Mouse (Mus musculus) hindbrain, embryonic 13.5 days (tissue): ENCODE results near the gene Wwtr1. TPM values are rescaled to one million over a fixed set of nuclear protein-coding genes. Genes with fewer than 3 reads are reported as not detected.

Experiments used
- ATAC-seq: fragments of 200-750 bp; cut with Nextera tagmentation; 2 replicates; pipeline ENCODE4 v1.8.0; 2017; ENCODE audit warnings: moderate TSS enrichment; ENCODE audit not compliant: low FRiP score
- H3K27ac ChIP-seq: fragments of 300-500 bp; sonication (generic); 2 replicates; pipeline ENCODE4 v1.5.1; 2015; ENCODE audit warnings: inconsistent platforms, mild to moderate bottlenecking, moderate library complexity
- H3K27me3 ChIP-seq: fragments of 300-500 bp; sonication (generic); 2 replicates; pipeline ENCODE4 v1.6.1; 2015; ENCODE audit warnings: mild to moderate bottlenecking, inconsistent platforms
- H3K36me3 ChIP-seq: fragments of 300-500 bp; sonication (generic); 2 replicates; pipeline ENCODE4 v1.6.1; 2015; ENCODE audit warnings: mild to moderate bottlenecking, inconsistent platforms
- H3K4me1 ChIP-seq: fragments of 300-500 bp; sonication (generic); replicated peaks from 2 replicates; pipeline ENCODE4 v1.6.1; 2015; ENCODE audit warnings: inconsistent platforms
- H3K4me2 ChIP-seq: fragments of 300-500 bp; sonication (generic); 2 replicates; pipeline ENCODE4 v1.6.1; 2015; ENCODE audit warnings: inconsistent platforms, mild to moderate bottlenecking, moderate library complexity
- H3K4me3 ChIP-seq: fragments of 300-500 bp; sonication (generic); 2 replicates; pipeline ENCODE4 v1.5.1; 2015; ENCODE audit warnings: mild to moderate bottlenecking, inconsistent platforms
- H3K9ac ChIP-seq: fragments of 300-500 bp; sonication (generic); 2 replicates; pipeline ENCODE4 v1.6.1; 2015; ENCODE audit warnings: mild to moderate bottlenecking, inconsistent platforms
- H3K9me3 ChIP-seq: fragments of 300-500 bp; sonication (generic); 2 replicates; pipeline ENCODE4 v1.6.1; 2016; ENCODE audit warnings: inconsistent platforms
- WGBS: fragments of 180-500 bp; shearing (Covaris S2); methylation state at CpG from one replicate; pipeline ENCODE4 v1.1.7; 2015; 5-methylcytosine and 5-hydroxymethylcytosine counted together
- polyA plus RNA-seq: library from polyadenylated mRNA; unstranded; fragments of >200 nt; fragmentation: Nextera tagmentation; extraction: Ambion mirVana; gene quantifications from 2 replicates; pipeline ENCODE4 v1.2.1, GENCODE M21; 2015

The Wwtr1 gene
- polyA plus RNA-seq: 9.6 and 9.9 TPM in 2 replicates

DNA sequence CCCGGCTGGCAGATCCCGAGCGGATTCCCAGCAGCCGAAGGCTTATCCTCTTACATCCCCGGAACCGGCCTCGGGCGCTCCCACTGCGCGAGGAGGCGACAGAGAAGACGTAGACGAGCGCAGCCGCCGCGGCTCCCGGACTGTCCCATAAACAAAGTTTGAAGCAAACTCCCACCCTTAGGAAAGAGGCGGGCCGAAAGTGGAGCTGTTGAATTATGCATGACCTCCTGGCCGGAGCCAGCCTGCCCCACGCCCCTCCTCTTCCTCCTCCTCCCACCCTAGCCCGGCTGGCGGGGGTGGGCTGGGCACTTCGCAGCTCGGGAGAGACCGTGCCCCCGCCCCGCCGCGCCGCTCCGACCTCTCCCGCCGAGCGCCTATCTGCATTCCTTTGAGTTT, at the start of gene Wwtr1:
Gene Wwtr1 (minus strand): TSS at position 251 of the 396 bp plus-strand sequence.
- peak within 1 kb of the TSS; percentile 97 for H3K4me2 ChIP-seq
- peak; percentile 91 for ATAC-seq
- 0 out of 2 replicates have a peak, but pooled peaks cover 5% of the 10 kb centered on the region for H3K27me3 ChIP-seq
- under 1% methylated on average over 36 of the region's 36 CpGs for WGBS
- H3K36me3 ChIP-seq: no peaks in the 10 kb centered on the region
- H3K4me3 ChIP-seq: peak within 1 kb of the TSS; percentile 74
- H3K9me3 ChIP-seq: no peaks in the 10 kb centered on the region
- H3K9ac ChIP-seq: peak within 1 kb of the TSS; percentile 77
- peak within 1 kb of the TSS; percentile 76 for H3K27ac ChIP-seq
- peaks cover 21% of the 10 kb centered on the region for H3K4me1 ChIP-seq

DNA sequence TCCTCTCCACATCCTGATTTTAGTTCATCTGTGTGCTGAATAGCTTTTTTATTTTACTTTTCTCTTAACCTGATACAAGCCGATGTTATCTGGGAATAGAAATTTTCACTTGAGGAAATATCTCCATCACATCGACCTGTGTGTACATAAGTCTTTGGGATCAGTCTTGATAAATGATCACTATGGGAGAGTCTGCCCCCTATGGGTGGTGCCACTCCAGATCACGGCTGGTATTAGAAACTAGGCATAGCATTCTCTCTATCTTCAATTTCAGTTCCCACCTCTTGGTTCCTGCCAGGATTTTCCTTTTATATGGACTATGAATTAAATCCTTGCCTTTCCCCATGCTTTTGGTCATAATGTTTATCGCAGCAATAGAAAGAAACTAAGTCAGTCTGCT, 44.0 kb upstream of the Wwtr1 start:
- Histone ChIP-seq H3K27ac (no peak overlapping the region), H3K4me2 (no peak overlapping the region), H3K36me3 (no peaks in the 10 kb centered on the region), H3K4me1 (no peaks in the 10 kb centered on the region), H3K9me3 (no peaks in the 10 kb centered on the region), H3K9ac (no peak overlapping the region), H3K27me3 (no peaks in the 10 kb centered on the region), H3K4me3 (no peak overlapping the region)
- 79% methylated on average over 4 of the region's 4 CpGs for WGBS
- no peak for ATAC-seq

GRCm38 (mm10) chr3:57615652-57616051, 39.9 kb upstream of the Wwtr1 start:
- Histone ChIP-seq H3K4me1 (no peaks in the 10 kb centered on the region), H3K36me3 (no peaks in the 10 kb centered on the region), H3K4me2 (no peak overlapping the region), H3K27me3 (no peaks in the 10 kb centered on the region), H3K27ac (no peak overlapping the region), H3K9me3 (no peaks in the 10 kb centered on the region), H3K9ac (no peak overlapping the region), H3K4me3 (no peak overlapping the region)
- ATAC-seq: no peak
- 94% methylated on average over 4 of the region's 4 CpGs for WGBS

GRCm38 (mm10) chr3:57612430-57612997, 36.8 kb upstream of the Wwtr1 start:
- Histone ChIP-seq H3K4me1 (no peaks in the 10 kb centered on the region), H3K9me3 (no peaks in the 10 kb centered on the region), H3K9ac (no peak overlapping the region), H3K4me3 (no peak overlapping the region), H3K36me3 (no peaks in the 10 kb centered on the region), H3K27me3 (no peaks in the 10 kb centered on the region), H3K27ac (no peak overlapping the region), H3K4me2 (no peak overlapping the region)
- ATAC-seq: no peak
- WGBS: 76% methylated on average over 3 of the region's 3 CpGs

DNA sequence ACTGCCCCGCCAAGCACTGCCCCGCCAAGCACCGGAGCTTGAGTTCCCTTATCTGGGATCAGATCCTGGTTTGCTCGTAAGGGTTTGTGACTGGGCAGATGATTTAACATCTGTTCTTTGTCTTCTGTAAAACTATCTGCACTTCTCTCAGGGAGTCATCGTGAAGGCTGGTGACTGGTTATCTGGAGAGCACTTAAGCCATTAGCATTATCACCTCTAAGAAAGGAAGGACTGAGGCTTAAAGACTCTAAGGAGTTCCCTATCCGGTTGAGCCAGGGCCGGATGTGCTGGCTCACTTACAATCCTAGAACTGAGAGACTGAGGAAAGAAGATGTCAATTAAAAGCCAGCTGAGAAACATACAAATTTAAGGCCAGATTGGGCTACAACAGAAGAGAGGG, 36.1 kb upstream of the Wwtr1 start:
- Histone ChIP-seq H3K36me3 (no peaks in the 10 kb centered on the region), H3K27ac (no peak overlapping the region), H3K4me3 (no peak overlapping the region), H3K4me1 (no peaks in the 10 kb centered on the region), H3K4me2 (no peak overlapping the region), H3K9me3 (no peaks in the 10 kb centered on the region), H3K9ac (no peak overlapping the region), H3K27me3 (no peaks in the 10 kb centered on the region)
- no peak for ATAC-seq
- WGBS: 90% methylated on average over 7 of the region's 7 CpGs

- H3K4me2 ChIP-seq: no peak overlapping the region
- H3K36me3 ChIP-seq: no peaks in the 10 kb centered on the region
- no peak for ATAC-seq
- H3K27ac ChIP-seq: no peak overlapping the region
- H3K9ac ChIP-seq: no peak overlapping the region
- no peaks in the 10 kb centered on the region for H3K9me3 ChIP-seq
- no peak overlapping the region for H3K4me3 ChIP-seq
- 37% methylated on average over 1 of the region's 1 CpGs for WGBS
- H3K27me3 ChIP-seq: no peaks in the 10 kb centered on the region
- no peaks in the 10 kb centered on the region for H3K4me1 ChIP-seq
Observed at GRCm38 (mm10) chr3:57604618-57605015, 28.9 kb upstream of the Wwtr1 start.

DNA sequence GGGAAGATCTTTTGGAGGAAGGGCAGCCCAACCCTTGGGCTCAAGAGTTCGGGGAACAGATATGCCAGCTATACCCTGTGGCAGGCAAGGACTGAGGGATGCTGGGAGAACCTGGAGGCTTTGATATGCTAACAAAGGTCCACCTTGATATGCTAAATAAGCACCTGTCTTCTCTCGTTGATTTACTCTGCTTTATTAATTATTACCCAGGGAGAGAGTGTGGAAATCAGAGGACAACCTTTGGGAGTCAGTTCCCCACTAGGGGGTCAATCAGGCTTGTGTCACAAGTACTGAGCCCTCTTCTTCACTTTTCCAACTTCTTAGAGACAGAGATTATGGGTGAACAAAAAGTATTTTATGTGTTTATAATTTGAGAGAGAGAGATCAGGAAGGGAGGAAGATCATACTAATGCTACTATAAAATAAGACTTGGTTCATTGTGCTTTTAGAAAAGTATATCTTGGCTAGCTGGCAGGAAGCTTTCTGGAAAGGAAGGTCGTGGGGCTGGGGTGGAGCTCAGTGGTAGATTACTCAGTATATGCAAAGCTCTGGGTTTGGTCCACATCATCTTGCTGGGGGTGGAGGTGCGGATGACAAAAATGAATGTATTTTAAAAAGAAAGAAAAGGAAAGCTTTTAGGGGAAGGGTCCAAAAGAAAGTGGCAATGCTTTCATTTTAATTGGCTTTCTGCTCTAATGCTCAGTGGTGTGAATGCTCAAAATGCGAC, 28.3 kb upstream of the Wwtr1 start:
- no peak overlapping the region for H3K27ac ChIP-seq
- no peak overlapping the region for H3K9ac ChIP-seq
- H3K9me3 ChIP-seq: no peaks in the 10 kb centered on the region
- H3K4me3 ChIP-seq: no peak overlapping the region
- WGBS: 72% methylated on average over 5 of the region's 5 CpGs
- no peaks in the 10 kb centered on the region for H3K4me1 ChIP-seq
- ATAC-seq: no peak
- H3K27me3 ChIP-seq: no peaks in the 10 kb centered on the region
- no peak overlapping the region for H3K4me2 ChIP-seq
- no peaks in the 10 kb centered on the region for H3K36me3 ChIP-seq

DNA sequence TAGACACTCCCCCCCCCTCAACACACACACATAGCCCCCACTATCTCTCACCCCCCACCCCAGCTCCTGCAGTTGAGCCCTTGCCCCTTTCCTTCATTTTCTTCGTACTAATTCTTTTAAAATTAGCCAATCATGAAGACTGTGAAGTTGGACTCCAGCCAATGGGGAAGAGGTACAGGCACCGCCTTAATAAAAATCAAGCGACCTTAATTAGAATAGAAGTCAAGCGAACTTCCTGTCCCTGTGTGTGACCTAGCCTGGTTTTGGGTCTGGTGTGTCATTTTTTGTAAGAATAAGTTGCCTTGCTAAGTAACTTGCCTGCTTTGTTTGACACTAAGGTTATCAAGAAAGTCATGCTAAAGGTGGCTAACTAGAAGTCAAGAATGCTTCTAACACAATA, 26.9 kb upstream of the Wwtr1 start:
- 84% methylated on average over 4 of the region's 4 CpGs for WGBS
- H3K9me3 ChIP-seq: no peaks in the 10 kb centered on the region
- H3K27me3 ChIP-seq: no peaks in the 10 kb centered on the region
- H3K36me3 ChIP-seq: no peaks in the 10 kb centered on the region
- H3K4me3 ChIP-seq: no peak overlapping the region
- H3K9ac ChIP-seq: no peak overlapping the region
- H3K4me2 ChIP-seq: no peak overlapping the region
- ATAC-seq: no peak
- H3K4me1 ChIP-seq: no peaks in the 10 kb centered on the region
- no peak overlapping the region for H3K27ac ChIP-seq

GRCm38 (mm10) chr3:57596566-57596965, 20.9 kb upstream of the Wwtr1 start:
- Histone ChIP-seq H3K27me3 (no peaks in the 10 kb centered on the region), H3K4me2 (no peak overlapping the region), H3K4me1 (no peaks in the 10 kb centered on the region), H3K9ac (no peak overlapping the region), H3K9me3 (no peaks in the 10 kb centered on the region), H3K36me3 (no peaks in the 10 kb centered on the region), H3K27ac (no peak overlapping the region), H3K4me3 (no peak overlapping the region)
- WGBS: 76% methylated on average over 7 of the region's 7 CpGs
- no peak for ATAC-seq

DNA sequence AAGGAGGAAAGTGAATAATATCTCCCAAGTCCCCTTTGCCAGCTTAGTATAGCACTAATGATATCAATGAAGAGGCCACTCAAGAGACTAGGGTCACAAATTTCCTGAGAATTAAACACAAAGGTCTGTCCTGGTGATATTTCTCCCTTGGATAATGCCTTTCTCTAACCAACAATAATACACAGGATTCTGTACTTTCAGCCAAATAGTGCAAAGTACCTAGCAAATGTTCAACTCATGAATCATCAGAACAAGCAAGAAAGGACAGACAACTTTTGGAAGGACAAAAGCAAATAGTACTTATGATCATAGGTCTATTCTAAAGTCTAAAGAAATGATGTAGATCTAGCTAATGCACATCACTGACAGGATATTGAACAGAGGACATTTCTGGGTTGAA, 19.8 kb upstream of the Wwtr1 start:
- Histone ChIP-seq H3K27ac (no peak overlapping the region), H3K36me3 (no peaks in the 10 kb centered on the region), H3K9me3 (no peaks in the 10 kb centered on the region), H3K4me3 (no peak overlapping the region), H3K4me2 (no peak overlapping the region), H3K27me3 (no peaks in the 10 kb centered on the region), H3K4me1 (no peaks in the 10 kb centered on the region), H3K9ac (no peak overlapping the region)
- no peak for ATAC-seq

GRCm38 (mm10) chr3:57585967-57586366, 10.3 kb upstream of the Wwtr1 start:
- WGBS: 92% methylated on average over 6 of the region's 6 CpGs
- H3K4me3 ChIP-seq: no peak overlapping the region
- no peak overlapping the region for H3K4me2 ChIP-seq
- no peaks in the 10 kb centered on the region for H3K4me1 ChIP-seq
- H3K27me3 ChIP-seq: no peaks in the 10 kb centered on the region
- H3K9ac ChIP-seq: no peak overlapping the region
- H3K9me3 ChIP-seq: no peaks in the 10 kb centered on the region
- H3K36me3 ChIP-seq: no peaks in the 10 kb centered on the region
- no peak for ATAC-seq
- no peak overlapping the region for H3K27ac ChIP-seq

- H3K27me3 ChIP-seq: no peaks in the 10 kb centered on the region
- 69% methylated on average over 4 of the region's 4 CpGs for WGBS
- no peak for ATAC-seq
Observed at GRCm38 (mm10) chr3:57583533-57583932, 7.8 kb upstream of the Wwtr1 start.

More at GRCm38 (mm10) chr3:57583533-57583932, 7.8 kb upstream of the Wwtr1 start:
- Histone ChIP-seq H3K4me2 (no peak overlapping the region), H3K27ac (no peak overlapping the region), H3K9ac (no peak overlapping the region), H3K4me3 (no peak overlapping the region), H3K9me3 (no peaks in the 10 kb centered on the region), H3K36me3 (no peaks in the 10 kb centered on the region), H3K4me1 (no peaks in the 10 kb centered on the region)
